Mouse (Mus musculus) cerebellum, adult 2 months (tissue): ENCODE data around the gene Slc6a4.

ENCODE experiments used
- CTCF ChIP-seq: fragments of 200-500 bp; IDR thresholded peaks from 2 replicates; pipeline ENCODE4 v1.5.1; 2011; ENCODE audit warnings: low read depth, mild to moderate bottlenecking, control low read depth, low read length, moderate library complexity, borderline replicate concordance; ENCODE audit not compliant: insufficient read depth
- POLR2A ChIP-seq: fragments of 200-500 bp; IDR thresholded peaks from 2 replicates; pipeline ENCODE4 v1.6.1; 2011; ENCODE audit warnings: low read length, control low read depth, borderline replicate concordance; ENCODE audit not compliant: insufficient read depth

- TF ChIP-seq CTCF = no peak
- TF ChIP-seq POLR2A = no peak
Observed at GRCm38 (mm10) chr11:76992886-76993285, 5.5 kb upstream of the Slc6a4 start.
